Mouse (Mus musculus) ES-CJ7 (cell line): Measurements from ENCODE around the gene Cilp.

Experiments used
- DNase-seq: peaks from one replicate; pipeline ENCODE4 v3.0.0; 2011; ENCODE audit warnings: low read depth, low spot score

The Cilp gene

GRCm38 (mm10) chr9:65293580-65293972 lies 28.6 kb downstream of the Cilp start:
- no peak for DNase-seq

GRCm38 (mm10) chr9:65293973-65294715 lies 29.2 kb downstream of the Cilp start, which contains the start of gene Clpx:
Clpx (plus strand) TSS chr9:65294260.
- peak; percentile 100 for DNase-seq

GRCm38 (mm10) chr9:65294716-65295378 lies 29.9 kb downstream of the Cilp start:
- DNase-seq, result no peak

- no peak for DNase-seq
These were observed 32.1 kb downstream of the Cilp start for GRCm38 (mm10) chr9:65297056-65297455.

- DNase-seq, result no peak
These were observed 33.8 kb downstream of the Cilp start for GRCm38 (mm10) chr9:65298761-65299160.

GRCm38 (mm10) chr9:65299650-65300049 lies 34.7 kb downstream of the Cilp start:
- DNase-seq, result no peak

- no peak for DNase-seq
These were observed 37.5 kb downstream of the Cilp start for GRCm38 (mm10) chr9:65302327-65302983.

- no peak for DNase-seq
These were observed 38.6 kb downstream of the Cilp start for GRCm38 (mm10) chr9:65303586-65303985.

GRCm38 (mm10) chr9:65304300-65304699 lies 39.3 kb downstream of the Cilp start:
- DNase-seq, result no peak

GRCm38 (mm10) chr9:65306672-65307071 lies 41.7 kb downstream of the Cilp start:
- DNase-seq, result no peak

- no peak for DNase-seq
These were observed 43.0 kb downstream of the Cilp start for GRCm38 (mm10) chr9:65308011-65308410.

GRCm38 (mm10) chr9:65312669-65313357 lies 47.8 kb downstream of the Cilp start:
- no peak for DNase-seq

GRCm38 (mm10) chr9:65313846-65314245 lies 48.9 kb downstream of the Cilp start:
- no peak for DNase-seq

GRCm38 (mm10) chr9:65322255-65322900 lies 57.4 kb downstream of the Cilp start:
- no peak for DNase-seq

- no peak for DNase-seq
These were observed 61.0 kb downstream of the Cilp start for GRCm38 (mm10) chr9:65325971-65326370.

GRCm38 (mm10) chr9:65327371-65327770 lies 62.4 kb downstream of the Cilp start:
- no peak for DNase-seq
